Mouse (Mus musculus) E14TG2a.4 (cell line): ENCODE measurements around the gene Bcl9.

ENCODE experiments used
- CTCF ChIP-seq: conservative IDR thresholded peaks from 2 replicates; pipeline ENCODE4 v1.5.1; 2014; ENCODE audit warnings: low read length
- NANOG ChIP-seq: IDR thresholded peaks from 2 replicates; pipeline ENCODE4 v1.6.1; 2014; ENCODE audit warnings: borderline replicate concordance, low read length, mixed read lengths

DNA sequence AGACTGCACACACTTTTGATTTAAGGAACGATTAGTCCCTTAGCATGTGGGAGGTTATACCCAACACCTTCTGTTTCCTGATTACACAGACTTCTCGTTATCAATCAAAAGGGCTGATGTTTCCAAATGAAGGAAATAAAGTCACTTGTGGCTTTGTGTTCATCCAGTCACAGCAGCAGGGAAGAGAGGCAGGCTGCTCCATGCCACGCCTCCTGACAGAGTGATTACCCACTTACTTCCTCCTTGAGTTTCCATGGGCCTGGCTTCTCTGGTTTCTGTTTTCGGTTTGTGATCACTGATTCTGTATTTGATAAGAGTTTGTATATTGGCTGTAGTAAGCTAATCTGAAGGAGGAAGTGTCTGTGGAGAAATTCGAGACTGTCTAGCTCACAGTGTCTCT, 86.5 kb downstream of the Bcl9 start:
- TF ChIP-seq CTCF (no peak), NANOG (no peak)
